Mouse (Mus musculus): ENCODE measurements around the gene AA792892. TPM values are rescaled to one million over a fixed set of nuclear protein-coding genes. Genes with fewer than 3 reads are reported as not detected.
"Not testable (repeated sequence)": the region's sequence is repeated elsewhere in the genome, so short reads cannot be mapped to it uniquely, and the experiment has no call there.

Gene AA792892
- not detected in 2 replicates for polyA plus RNA-seq (2015; fragmentation: Nextera tagmentation; extraction: Ambion mirVana)

- not testable (repeated sequence) for H3K9me3 ChIP-seq (ENCODE audit: low read length); H3K4me2 ChIP-seq (replicated peaks; ENCODE audit: low read depth, low read length); ATAC-seq; DNase-seq (ENCODE audit: low spot score); H3K36me3 ChIP-seq (ENCODE audit: insufficient read depth, low read length); H3K27me3 ChIP-seq (replicated peaks; ENCODE audit: insufficient read depth, low read length); H3K27ac ChIP-seq (ENCODE audit: low read length); H3K4me1 ChIP-seq (ENCODE audit: insufficient read depth, low read depth, low read length); H3K4me3 ChIP-seq (ENCODE audit: low read depth, low read length); H3K9ac ChIP-seq (replicated peaks; ENCODE audit: low read depth)
- WGBS: no CpG with 5 or more reads among the region's 2 CpGs
Measured at GRCm38 (mm10) chr5:94339449-94339848, at the start of gene AA792892. Gene AA792892 (plus strand): TSS chr5:94339749.

- H3K4me2 ChIP-seq (replicated peaks; ENCODE audit: low read depth, low read length); DNase-seq (ENCODE audit: low spot score); H3K9ac ChIP-seq (replicated peaks; ENCODE audit: low read depth); H3K27ac ChIP-seq (ENCODE audit: low read length); H3K36me3 ChIP-seq (ENCODE audit: insufficient read depth, low read length); H3K27me3 ChIP-seq (replicated peaks; ENCODE audit: insufficient read depth, low read length); H3K4me1 ChIP-seq (ENCODE audit: insufficient read depth, low read depth, low read length); ATAC-seq; H3K9me3 ChIP-seq (ENCODE audit: low read length); H3K4me3 ChIP-seq (ENCODE audit: low read depth, low read length): not testable (repeated sequence)
- 94% methylated on average over 1 of the region's 1 CpGs for WGBS
Measured at GRCm38 (mm10) chr5:94306696-94307095, 32.9 kb upstream of the AA792892 start, which contains the start of gene A430089I19Rik. Gene A430089I19Rik (minus strand): TSS chr5:94306796.

- no CpG with 5 or more reads among the region's 2 CpGs for WGBS
- not testable (repeated sequence) for H3K27me3 ChIP-seq (replicated peaks; ENCODE audit: insufficient read depth, low read length); H3K27ac ChIP-seq (ENCODE audit: low read length); H3K9ac ChIP-seq (replicated peaks; ENCODE audit: low read depth); H3K4me3 ChIP-seq (ENCODE audit: low read depth, low read length); DNase-seq (ENCODE audit: low spot score); H3K36me3 ChIP-seq (ENCODE audit: insufficient read depth, low read length); H3K4me1 ChIP-seq (ENCODE audit: insufficient read depth, low read depth, low read length); H3K4me2 ChIP-seq (replicated peaks; ENCODE audit: low read depth, low read length); H3K9me3 ChIP-seq (ENCODE audit: low read length); ATAC-seq
Measured at GRCm38 (mm10) chr5:94314135-94314534, 25.4 kb upstream of the AA792892 start, which contains the start of gene Gm6502. Gene Gm6502 (plus strand): TSS chr5:94314435.

Other genes starting within 250 kb of the AA792892 start
- gene Gm3106, start 121.7 kb upstream of the AA792892 start, polyA plus RNA-seq (2015; fragmentation: Nextera tagmentation; extraction: Ambion mirVana): not detected in 2 replicates
- gene A430089I19Rik, start 33.0 kb upstream of the AA792892 start, polyA plus RNA-seq (2015; fragmentation: Nextera tagmentation; extraction: Ambion mirVana): not detected in 2 replicates
- not detected in 2 replicates for gene Gm6502, start 25.3 kb upstream of the AA792892 start, polyA plus RNA-seq (2015; fragmentation: Nextera tagmentation; extraction: Ambion mirVana)
- gene Gm7682, start 106.0 kb downstream of the AA792892 start, polyA plus RNA-seq (2015; fragmentation: Nextera tagmentation; extraction: Ambion mirVana): not detected in 2 replicates
- not detected in 2 replicates for gene Gm3139, start 186.5 kb downstream of the AA792892 start, polyA plus RNA-seq (2015; fragmentation: Nextera tagmentation; extraction: Ambion mirVana)